Mouse (Mus musculus) heart, postnatal 25 days (tissue): Measurements from ENCODE around the gene Napa. TPM values are rescaled to one million over a fixed set of nuclear protein-coding genes. Genes with fewer than 3 reads are reported as not detected.
A peak's percentile ranks its signal among the peaks of the same experiment; 100 is the strongest.

Experiments
- DNase-seq: peaks from one replicate; pipeline ENCODE4 v3.0.0; 2022; ENCODE audit warnings: low spot score
- intact Hi-C: fragments of 180-260 bp; cut with DNase I; formaldehyde crosslinking; loops from one replicate; pipeline ENCODE4 v1.15.1; 2025
- total RNA-seq, 2 experiments: library from RNA; stranded (reverse); gene quantifications; 2 replicates each; pipeline ENCODE4 v1.2.3; 2021

Gene Napa
- 10 to 100 TPM; 82.8 to 83.3 TPM for total RNA-seq

DNA sequence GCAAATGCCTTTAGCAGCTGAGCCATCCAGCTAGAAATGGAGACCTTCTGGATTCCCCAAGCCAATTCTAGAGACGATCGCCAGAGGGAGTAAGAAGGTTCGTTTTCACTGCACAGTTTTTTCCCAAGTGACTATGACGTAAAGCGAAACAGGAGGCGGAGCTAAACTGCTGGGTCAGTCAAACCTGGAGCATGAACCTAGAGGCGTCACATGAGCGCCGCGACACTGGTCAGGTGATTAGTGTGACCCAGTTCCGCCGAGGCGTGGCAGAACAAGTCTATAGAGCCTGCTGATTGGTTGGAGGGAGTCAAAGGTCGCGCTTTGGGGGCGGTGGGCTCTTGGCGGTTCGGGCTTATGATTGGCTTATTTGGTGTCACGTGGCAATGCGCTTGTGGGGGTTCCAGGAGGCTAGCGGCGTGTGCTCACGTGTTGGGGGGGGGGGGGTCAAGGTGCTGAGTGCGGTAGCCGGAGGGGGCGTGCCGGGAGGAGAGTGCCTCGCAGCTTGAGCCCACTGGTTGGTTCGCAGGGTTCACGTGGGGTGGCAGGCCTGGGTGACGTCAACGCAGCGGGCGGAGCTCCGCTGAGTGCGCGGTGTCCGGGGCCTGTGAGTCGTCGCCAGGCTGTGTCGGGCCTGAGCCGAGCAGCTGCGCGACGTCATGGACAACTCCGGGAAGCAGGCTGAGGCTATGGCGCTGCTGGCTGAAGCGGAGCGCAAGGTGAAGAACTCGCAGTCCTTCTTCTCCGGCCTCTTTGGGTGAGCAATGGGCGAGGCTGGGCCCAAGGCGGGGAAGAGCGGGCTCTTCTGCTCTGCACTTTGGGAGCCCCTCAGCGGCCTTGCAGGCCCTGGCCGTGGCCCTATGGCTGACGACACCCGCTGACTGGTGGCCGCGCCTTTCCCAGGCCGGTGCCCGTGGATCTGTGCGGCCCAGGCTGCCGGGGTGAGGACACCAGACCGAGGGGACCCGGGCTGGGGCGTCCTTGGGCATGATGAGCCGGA, at the start of gene Napa:
TSS of gene Napa (plus strand) at position 438 of the 997 bp plus-strand sequence.
- peak; percentile 99 for DNase-seq
- intact Hi-C loops, result loop anchor here (5.0 kb wide), 1 partner anchor 164 kb away; no protein-coding TSS in a partner anchor

DNA sequence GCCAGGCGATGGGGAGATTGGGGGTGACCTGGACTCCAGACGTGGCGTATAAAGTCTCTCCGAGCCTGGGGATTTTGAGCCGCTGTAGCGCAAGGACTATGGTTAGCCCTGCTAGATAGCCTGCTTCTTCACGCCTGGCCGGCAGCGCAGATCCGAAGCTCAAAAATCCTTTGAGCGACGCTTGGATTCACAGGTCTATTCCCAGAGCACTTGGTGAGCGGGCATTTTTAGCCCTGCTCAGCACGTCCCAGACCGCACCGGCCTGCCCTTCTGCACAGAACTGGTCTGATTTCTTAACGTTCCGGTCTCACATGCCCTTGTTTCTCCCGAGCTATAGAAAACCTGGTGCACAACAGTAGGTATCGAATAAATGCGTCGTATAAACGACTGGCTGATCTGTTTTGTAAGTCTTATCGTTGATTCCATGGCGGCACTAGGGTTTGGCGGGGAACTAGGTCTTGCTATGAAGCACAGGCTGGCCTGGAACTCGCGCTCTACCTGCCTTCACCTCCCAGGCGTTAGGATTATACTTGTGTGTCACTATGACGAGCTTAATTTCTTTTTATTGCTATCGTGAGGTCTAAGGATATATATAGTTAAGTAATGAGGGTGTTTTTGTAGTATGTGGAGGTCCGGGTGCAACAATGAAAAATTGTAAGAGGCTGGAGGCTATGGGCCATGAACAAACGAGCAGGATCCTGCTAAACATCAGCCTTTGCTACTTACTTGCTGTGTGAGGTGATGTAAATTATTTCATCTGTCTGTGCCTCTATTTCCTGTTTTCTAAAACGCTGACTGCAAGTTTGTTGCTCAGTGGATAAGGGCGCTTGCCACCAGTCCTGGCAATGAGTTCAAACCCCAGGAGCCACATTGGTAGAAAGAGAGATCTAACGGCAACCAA, 49.3 kb upstream of the Napa start:
- intact Hi-C loops, result loop anchor here (5.0 kb wide), 1 partner anchor 117 kb away; no protein-coding TSS in a partner anchor
- no peak for DNase-seq

DNA sequence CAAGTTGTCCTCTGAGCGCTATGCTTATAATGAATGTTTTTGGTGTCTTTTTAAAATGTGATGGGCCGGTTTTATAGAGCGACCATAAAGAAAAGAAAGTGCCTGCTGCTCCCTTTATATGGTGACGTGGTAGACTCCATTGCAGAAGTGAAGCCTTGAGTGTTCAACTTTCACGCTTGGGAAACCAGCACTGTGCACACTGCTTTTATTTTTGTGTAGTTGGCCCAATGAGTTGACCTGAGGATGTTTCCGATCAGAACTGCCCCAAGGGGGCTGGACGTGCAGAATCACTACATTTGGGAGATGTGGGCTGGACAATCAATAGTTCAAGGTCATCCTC, 48.7 kb upstream of the Napa start:
- intact Hi-C loops, result loop anchor here (5.0 kb wide), 1 partner anchor 117 kb away; no protein-coding TSS in a partner anchor
- no peak for DNase-seq

DNA sequence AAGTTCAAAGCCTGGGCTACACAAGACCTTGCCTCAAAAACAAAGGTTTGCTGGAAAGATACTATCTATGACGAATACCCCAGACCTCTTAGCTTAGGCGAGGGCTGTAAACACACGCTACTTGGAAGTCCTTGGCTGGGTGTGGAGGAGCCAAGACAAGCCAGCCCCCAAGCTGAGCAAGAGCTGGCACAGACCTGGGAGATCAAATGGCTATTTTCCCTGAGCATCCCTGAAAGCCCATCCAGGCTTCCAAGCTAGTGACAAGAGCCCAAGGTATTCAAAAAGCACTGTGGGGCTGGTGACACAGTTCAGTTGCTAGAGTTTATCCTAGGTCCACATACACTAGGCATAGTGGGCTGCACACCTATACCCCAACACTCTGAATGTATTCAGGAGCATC, 47.7 kb upstream of the Napa start:
- intact Hi-C loops, result loop anchor here (2.0 kb wide), 1 partner anchor 74 kb away; no protein-coding TSS in a partner anchor

DNA sequence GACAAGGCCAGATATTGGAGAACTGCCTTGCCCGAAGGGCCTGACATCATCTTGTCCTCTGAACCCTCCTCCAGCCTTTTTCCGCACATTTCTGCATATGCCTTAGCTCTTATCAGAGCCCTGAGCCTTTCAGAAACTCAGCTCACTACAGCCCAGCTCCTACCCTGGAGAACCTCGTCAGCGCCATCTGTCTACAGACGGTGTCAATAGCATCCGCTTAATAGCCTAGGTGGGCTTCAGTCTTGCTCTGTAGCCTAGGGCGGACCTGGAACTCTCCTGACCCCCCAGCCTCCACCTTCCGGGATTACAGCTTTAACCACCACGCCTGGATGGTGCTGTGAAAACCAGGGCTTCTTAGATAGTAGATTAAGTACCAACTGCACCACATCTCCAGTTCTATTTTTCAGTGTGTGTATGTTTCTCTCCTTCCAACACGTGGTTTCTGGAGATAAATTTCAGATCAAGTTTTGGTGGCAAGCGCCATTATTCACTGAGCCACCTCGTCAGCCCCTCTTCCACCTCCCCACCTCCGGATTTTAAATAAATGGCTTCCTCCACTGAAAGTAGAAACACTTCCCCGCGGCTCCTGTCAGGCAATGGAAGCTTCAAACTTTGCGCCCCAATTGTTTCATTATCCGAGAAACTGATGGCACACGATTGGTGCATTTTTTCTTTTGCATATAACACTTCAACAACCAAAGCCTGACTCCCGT, 46.2 kb upstream of the Napa start:
- intact Hi-C loops, result loop anchor here (1.0 to 2.0 kb wide), 2 partner anchors 69 to 75 kb away; no protein-coding TSS in a partner anchor
- peak; percentile 62 for DNase-seq

More for the DNA sequence above, 47.7 kb upstream of the Napa start:
- no peak for DNase-seq

DNA sequence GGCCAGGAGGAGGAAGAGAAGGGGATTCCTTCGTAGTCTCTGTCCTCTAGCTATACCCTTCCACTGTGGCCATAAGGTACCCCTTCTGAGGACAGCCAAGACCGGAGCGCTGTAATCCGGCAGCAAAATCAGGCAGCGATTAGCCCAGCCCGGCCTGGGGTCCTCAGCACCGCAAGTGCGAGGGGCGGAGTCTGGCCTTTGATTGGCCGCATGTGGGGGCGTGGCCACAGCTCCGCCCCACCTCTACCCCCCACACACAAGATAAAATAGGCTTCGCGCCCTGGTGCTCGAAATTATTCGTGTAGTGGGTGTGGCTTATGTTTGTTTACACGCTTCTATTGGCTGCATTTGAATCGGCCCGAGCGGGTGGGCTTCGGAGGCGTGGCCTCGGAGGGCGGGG, 45.6 kb upstream of the Napa start:
- intact Hi-C loops, result loop anchor here (1.0 kb wide), 1 partner anchor 69 kb away; no protein-coding TSS in a partner anchor

DNA sequence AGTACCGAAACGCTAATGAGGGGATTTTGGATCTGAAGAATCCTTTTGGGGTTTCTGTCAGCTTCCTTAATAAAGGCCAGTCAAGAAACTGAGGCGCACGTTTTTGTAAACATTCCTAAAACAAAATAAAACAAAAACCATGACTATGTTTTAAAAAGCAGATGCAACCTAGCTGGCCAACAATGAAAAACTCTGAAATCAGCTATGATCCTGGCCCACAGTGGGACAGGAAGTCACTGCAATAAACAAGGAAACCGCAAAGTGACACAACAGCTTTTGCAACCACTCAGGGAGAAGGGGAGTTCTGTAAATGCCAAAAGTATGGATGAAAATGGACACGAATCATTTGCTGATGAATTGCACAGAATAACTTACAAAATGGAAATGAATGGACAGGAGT, 45.2 kb upstream of the Napa start:
- intact Hi-C loops, result no loop called here

More for the DNA sequence above, 45.6 kb upstream of the Napa start:
- DNase-seq, result peak; percentile 94

DNA sequence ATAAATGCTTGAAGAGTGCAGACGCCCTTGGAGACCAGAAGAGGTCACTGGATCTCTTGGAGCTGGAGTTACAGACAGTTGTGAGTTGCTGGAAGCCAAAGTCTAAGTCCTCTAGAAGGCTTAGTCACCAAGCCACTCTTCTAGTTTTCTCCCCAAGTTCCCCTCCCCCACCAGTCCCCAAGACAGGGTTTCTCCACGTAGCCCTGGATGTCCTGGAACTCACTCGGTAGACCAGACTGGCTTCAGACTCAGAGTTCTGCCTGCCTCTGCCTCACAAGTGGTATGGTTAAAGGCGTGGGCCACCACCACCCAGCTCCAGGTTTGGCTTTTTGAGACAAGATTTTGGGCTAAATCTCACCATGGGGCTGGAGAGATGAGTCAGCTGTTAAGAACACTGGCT, 43.3 kb upstream of the Napa start:
- no peak for DNase-seq
- intact Hi-C loops, result no loop called here

More for the DNA sequence above, 45.2 kb upstream of the Napa start:
- DNase-seq, result no peak

DNA sequence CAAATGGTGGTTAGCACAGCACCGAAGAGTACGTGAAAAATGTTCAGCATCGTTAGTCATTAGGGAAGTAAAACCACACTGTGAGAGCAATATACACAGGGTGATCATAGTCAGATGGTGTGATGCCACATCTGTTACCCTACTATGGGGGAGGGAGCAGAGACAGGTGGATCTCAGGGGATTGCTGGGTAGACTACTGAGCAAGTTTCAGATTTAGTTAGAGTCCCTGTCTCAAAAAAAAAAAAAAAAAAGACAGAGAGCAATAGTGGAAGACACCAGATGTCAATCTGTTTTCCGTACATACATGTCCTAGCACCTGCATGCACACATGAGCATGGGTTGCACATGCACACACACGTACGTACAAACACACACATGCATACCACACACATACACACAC, 42.6 kb upstream of the Napa start:
- DNase-seq, result no peak
- intact Hi-C loops, result no loop called here

DNA sequence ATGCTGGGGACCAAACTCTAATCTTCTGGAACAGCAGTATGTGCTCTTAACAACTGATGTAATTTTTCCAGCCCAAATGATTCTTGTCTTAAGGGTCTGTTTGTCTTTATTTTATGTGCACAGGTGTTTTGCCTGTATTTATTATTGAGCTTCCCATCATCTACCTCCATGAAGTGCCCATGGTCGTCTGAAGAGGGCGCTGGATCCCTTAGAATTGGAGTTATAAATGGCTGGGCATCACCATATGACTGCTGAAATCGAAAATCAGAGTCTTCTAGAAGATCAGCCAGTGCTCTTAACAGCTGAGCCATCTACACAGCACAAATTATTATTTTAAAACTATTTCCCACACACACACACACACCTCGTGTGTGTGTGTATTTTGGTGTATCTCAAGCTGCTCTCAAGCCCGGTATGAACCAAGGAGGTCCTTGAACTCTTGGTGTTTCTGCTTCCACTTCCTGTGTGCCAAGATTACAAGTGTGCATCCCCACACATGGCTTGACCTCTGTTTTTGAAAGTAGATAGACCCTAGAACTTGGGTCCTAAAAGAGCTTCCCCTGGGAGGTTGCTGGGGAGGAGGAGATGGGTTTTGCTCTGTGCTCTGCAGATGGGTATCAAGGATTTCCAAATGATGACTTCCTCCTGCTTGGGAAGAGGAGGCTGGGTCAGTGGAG, 41.7 kb upstream of the Napa start:
- intact Hi-C loops, result no loop called here

DNA sequence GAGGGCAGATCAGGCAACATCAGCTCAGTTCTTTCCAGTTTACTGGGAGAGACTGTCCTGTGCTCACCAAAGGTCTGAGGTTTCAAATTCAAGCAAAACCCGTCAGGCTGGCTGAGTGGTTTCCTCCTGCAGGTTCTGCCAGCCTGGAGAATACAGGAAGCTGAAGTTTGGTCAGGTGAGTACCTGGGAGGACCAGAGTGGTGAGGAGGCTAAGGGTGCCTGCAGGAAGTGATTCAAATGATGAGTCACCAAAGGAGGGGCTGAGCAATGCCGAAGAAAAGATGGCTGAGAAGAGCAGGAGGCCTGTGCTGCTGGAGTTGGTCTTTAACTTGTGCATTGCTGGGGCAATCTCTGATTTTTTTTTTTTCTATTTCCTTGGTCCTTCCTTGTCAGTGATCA, 41.1 kb upstream of the Napa start:
- intact Hi-C loops, result no loop called here
- DNase-seq, result no peak

More for the DNA sequence above, 41.7 kb upstream of the Napa start:
- DNase-seq, result no peak

DNA sequence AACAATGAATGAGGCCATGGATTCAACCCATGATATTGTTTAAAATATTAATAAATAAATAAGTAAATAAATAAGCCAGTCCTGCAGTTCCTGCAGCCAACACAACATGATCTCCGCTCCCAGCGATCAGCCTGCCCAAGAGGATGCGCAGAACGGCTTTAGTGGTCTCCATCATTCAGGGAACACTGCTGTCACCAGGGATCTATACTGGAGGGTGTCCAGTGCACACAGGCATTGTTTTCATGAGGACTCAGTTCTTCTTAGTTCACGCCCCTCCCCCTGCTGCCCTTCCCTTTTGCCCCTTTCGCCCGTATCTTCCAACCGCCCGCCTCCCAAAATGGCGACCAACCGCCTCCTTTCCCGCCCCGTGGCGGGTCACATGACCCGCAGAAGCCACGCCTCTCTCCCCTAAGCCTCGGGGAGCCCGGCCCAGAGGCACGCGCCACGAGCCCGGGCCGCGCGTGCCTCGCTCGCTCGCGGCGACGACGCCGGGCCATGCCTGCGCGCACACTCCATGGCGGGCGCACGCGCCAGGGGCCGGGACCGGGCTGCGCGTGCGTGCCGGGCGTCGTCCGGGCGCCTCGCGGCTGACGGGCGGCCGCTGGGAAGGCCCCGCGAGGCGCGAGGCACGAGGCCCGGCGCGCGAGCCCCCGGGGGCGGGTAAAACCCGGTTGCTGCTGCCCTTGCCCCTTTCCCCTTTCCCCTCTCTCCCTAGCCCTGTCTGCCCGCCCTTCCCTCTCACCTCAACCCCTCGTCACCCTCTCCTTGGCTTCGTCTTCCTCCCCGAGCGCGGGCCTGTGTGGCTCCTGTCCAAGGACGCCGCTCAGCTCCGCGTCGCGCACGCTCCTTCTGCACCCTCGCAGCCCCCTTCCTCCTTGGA, 36.8 kb upstream of the Napa start, which contains the start of gene Zfp541:
TSS of gene Zfp541 (plus strand) at position 596 of the 880 bp plus-strand sequence.
- intact Hi-C loops, result no loop called here
- DNase-seq, result no peak

DNA sequence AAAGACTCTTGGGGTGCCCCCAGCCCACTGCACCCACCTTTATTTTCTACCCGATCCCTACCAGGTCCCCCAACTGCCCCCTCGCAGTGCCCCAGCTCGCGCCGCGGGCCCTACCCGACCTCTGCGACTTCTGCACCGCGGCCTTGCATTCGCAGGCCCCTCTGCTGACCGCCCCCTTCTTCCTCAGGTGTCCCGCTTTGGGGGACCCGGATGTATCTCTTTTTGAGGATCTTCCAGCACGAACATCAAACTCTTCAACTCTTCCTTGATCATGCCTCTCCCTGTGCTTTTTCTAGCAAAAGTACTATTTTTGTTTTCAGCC, 36.2 kb upstream of the Napa start:
- no peak for DNase-seq
- intact Hi-C loops, result no loop called here

DNA sequence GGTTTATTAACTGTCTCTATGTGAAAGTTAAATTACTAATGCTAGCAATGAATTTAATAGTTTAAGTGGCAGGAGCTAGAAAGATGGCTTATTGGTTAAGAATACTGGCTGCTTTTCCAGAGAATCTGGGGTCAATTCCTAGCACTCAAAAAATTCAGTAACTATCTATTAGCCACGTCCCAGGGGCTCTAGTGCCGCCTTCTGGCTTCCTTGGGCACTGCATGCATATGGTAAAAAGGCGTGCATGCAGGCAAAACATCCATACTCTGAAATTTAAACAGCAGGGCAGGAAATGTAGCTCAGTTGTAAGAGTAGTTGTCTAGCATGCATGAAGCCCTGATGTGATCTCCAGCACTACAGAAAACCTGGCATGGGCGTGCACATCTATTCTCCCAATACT, 34.8 kb upstream of the Napa start:
- intact Hi-C loops, result no loop called here
- no peak for DNase-seq

DNA sequence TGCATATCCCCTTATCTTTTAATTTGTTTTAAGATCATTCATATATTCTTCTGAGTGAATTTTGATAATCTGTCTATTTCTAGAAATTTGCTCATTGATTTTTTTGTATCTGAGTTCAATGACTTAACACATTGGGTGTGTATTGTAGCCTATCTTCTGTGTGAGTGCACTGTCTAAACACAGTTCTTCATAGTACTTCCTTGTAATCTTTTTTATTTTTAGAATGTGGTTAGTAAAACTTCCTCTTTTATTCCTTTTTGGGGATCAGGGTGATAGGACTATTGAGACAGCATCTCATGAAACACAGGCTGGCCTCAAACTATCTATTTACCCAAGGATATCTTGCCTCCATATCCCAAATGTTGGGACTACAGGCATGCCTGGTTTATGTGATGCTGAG, 27.4 kb upstream of the Napa start:
- no peak for DNase-seq
- intact Hi-C loops, result no loop called here

DNA sequence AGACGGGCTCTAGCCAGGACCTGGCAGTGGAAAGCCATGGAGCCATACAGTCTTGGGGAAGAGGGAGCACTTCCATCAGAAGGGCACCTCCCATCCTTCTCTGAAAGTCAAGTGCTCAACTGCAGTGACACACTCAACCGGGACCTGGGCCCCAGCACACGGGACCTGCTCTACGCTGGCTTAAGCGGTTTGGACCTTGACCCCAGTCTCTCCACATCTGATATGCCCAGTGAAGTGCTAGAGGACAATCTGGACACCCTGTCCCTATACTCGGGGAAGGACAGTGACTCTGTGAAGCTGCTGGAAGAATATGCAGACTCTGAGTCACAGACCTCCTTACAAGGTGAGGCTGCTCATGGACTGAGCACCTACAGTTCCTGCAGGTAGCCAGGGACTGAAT, 26.4 kb upstream of the Napa start:
- intact Hi-C loops, result no loop called here
- DNase-seq, result no peak

DNA sequence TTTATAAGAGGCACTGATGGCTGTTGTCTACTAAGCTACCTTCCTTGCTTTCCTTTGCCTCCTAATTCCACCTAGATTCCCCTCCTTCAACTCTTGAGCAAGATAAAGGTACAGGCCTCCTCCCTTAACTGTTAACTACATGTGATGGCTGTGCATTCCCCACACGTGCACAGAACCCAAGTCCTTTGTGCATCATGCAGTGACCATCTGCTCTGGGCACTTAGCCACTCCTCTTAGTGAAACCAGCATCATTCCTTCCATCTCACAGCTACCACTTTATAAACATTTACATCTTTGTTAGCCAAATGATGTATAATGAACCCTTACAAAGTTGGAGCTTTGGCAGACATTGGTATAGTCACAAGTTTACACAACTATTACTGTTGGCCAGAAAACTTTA, 18.3 kb upstream of the Napa start:
- no peak for DNase-seq
- intact Hi-C loops, result no loop called here

DNA sequence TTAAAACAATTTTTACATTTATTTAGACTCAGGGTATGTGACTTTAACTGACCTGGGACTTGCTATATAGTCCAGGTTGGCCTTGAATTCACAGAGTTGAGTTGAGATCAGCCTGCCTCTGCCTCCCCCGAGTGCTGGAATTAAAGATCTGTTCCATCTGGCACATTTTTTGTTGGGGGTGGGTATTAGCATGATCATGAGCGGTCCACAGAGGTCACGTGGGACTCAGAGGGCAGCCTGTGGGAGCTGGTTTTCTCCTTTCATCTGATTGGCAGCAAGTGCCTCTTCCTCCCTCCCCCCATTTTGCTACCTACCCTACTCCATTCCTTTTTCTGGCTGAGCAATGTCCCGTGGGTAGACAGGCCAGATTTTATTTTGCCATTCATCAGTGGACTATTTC, 17.7 kb upstream of the Napa start:
- intact Hi-C loops, result no loop called here
- DNase-seq, result no peak
